Mouse (Mus musculus) neural tube, embryonic 10.5 days (tissue): ENCODE measurements around the gene Serp2.

Source experiments
- DNase-seq: peaks from one replicate; pipeline ENCODE4 v3.0.0-alpha.2; 2017; ENCODE audit warnings: low spot score; ENCODE audit errors: extremely low spot score

Serp2 gene

DNA sequence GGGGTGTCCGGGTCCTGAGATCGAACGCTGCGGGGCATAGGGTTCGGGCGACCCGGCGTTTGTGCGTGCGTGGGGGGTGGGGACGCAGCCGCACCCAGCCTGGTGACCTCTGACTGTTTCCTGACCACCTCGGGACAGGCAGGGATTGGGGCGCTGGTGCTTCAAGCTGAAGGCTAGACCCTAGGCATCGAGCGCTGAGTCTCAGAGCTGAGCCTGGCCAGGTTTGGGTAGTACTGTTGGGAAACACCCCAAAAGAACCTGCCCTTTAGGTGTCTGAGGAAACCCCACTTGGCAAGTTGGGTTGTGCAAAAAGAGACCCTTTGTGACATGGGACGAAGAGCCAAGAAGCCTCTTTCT lies at the start of gene Serp2:
Gene Serp2, minus strand, starts transcription at position 38 of the 357 bp plus-strand sequence.
- no peak for DNase-seq

DNA sequence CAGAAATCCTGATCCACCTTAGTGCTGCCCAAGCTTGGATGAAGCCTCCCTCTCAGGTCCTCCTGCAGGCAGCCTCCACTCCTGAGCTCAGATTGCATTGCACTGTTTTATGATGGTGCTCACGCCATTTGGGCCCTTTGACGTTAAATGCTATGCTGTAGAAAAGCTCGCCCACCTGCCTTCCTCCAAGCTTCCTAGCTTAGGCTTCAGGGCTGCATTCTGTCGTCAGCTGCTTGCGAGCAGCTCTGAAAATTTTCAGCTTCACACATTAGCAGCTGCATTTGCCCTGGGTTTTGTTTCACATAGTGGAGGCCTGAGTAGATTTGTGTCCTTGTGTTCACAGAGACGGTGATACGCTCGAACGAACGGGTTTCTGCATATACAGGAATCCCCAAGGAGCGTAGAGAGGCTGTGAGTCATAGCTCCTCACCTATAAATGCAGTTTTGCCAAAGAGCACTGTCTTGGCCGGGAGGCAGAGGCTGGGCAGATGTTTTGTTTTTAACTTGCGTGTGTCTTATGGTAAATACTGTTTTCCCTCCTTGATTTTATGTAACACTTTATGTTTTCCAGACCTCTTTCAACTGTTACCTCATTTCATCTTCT lies 49.3 kb upstream of the Serp2 start:
- DNase-seq, result no peak

DNA sequence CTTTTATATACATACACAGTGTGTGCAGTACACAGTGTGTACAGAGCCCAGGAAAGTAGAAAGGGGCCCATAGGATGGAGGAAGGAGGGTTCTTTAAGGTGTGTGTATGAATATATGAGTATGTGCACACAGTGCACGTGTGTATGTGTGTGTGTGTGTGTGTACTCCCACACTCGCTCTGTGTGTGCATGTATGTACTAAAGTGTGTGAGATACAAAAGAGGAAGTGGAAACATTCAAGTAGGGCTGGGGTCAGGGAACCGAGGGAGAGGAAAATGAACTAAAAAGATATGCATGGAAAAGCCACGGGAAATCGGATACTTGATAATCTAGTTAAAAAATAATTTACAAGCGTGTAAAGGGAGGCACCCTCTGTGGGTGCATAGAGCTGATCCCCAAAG lies 47.3 kb upstream of the Serp2 start:
- no peak for DNase-seq

DNA sequence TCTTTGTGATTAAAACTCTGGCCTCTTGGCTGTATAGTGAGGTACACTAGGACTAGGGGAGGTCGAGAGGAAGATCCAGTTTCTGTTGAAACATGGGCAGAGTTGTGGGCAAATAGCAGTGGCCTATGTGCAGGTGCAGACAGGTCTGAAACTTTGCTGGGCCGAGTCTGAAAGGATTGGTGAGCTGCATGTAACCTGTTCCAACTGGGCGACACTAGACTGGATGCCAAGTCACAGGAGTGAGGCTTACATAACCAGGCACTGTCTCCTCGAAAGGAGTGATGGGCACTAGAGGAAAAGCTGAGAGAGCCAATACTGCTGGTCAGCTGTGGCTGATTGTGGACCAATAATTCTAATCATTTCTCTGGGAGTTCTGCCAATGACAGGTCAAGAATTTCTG lies 45.0 kb upstream of the Serp2 start:
- DNase-seq, result no peak

DNA sequence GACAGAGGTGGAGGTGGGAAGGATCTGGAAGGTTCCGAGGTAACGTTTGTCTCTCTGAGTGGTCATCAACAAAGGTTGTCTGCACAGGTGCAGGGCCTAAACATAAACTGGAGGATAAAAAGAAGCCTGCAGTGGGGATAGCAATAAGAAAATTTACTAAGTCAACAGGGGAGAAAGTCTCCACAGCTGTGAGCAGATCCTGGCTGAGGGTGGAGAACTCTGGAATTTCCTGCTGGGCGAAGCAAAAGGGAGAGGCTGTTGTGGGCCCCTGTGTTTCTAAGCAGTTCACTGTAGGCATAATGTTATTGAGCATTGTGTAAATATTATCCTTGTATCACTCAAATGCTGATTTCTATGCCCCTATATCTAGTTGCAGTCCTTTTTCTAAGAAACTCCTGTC lies 43.7 kb upstream of the Serp2 start:
- no peak for DNase-seq

DNA sequence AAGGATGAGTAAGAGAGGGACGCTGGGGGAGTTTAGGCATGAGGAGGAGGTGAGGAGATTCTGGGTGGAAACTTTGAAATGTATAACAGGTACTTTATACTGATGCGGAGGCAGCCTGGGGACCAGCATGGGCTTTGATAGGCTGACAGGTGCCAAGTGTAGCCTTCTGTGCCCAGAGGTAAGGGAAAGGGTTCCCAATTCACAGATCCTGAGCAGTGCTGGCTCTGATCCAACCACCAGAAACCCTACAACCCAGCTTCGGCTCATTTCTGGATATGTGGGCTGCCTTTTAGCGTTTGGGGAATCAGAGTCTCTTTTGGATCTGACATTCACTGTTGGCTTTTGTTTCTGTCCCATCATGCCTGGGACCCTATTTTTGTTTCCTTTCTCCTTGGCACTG lies 43.0 kb upstream of the Serp2 start:
- no peak for DNase-seq

DNA sequence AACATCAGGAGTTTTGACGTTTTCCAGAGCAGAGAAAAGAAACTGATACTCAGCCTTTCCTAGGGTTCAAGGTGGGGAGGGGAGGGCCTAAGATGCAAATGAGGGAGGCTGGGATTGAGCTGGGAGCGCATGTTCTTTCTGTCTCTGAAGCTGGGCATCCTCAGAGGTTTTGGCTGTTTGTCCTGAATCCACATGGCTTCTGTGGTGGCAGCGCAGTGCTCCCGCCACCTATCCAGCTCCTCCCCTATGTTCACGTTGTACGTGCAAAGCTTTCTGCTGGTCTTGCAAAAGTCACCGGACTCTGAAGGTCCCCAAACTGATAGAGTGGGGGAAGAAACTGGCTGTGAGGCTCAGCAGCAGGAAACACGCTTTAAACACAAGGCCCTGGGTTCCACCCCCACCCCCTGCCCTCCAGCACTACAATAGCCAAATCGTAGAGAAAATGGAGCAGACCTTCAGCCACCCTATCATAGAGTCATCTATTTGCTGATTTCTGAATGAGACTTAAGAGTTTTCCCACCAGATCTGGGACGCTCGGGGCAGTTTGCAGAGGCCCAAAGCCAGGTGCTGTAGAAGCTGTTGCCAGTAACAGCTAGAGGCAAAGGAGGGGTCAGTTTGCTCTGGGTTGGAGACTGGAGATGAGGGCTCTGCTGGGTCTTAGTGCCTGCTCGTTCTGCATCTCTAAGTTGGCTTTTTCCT lies 42.0 kb upstream of the Serp2 start:
- peak; percentile 63 for DNase-seq

DNA sequence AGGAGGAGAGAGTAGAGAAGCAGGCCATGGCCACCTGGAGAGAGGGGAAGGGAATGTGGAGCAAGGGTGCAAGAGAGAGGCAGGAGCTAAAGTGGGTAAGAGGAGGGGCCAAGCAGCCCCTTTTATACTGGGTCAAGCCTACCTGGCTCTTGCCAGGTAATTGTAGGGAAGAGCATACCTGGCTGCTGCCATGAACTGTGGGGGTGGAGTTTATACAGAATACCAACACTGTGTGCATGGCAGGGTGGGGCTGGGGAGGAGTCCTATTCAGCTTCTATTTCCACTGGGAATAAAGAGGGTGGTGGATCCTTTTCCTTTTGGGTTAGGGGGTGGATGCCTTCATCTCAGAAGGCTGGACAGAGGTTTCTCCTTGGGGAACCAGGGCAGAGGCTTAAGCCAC lies 41.1 kb upstream of the Serp2 start:
- DNase-seq, result no peak

DNA sequence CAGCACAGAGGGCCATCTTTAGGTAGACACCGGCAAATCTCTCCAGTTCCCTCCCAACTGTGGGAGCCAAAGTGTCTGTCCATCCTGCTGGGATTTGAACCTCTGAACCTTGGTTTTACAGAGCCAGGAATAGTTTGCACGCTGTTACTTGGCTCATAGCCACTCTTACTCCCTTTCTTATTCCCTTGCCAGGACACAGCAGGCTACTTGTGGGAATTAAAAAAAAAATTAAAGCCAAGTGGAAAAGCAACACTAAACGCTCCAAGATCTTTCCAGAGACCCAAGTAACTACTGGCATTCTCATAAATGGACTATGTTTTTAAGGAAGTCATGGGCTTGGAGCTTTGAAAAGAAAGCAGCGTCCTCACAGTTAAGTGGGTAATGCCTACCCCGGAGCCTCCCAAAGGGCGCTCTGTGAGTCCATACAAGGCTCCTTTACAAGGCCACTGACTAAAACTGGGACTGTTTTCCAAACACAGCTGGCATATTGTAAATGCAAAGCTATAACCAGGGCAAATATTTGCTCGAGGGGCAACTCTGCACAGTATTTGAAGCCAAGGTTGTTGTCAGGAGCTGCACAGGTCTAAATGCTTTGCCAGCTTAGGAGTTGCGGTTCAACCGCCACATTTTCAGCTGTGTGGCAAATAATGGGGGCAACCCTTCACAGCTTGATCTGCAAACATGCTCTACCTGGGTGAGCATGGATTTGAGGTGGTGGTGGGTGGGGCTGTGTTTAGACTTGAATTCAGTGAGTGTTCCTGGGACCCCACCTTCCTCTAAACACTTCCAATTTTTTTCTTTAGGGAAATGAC lies 38.6 kb upstream of the Serp2 start:
- DNase-seq, result no peak

DNA sequence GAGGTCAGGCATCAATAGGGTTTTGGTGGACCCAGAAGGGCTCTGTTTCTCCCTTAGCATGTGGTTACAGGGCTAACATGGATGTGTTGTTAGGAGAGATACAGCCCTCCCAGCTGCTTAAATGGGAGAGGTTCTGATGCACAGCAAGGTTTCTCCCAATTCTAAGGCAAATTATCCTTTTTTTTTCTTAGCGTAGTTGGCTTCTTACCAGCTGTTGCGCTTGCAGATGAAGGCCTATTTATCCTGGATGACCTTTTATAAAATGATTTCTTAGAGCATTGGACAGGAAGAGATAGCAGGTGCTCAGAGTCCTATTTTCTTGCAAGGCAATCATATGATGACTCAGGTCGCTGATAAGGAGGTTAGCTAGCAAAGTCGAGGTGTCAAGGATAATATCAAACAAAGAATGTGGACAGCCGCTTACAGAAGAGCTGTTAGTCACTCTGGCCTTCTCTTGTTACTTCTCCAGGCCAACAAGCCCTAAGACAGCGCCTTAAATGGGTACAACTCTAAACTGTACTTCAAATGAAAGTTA lies 37.7 kb upstream of the Serp2 start:
- DNase-seq, result no peak

DNA sequence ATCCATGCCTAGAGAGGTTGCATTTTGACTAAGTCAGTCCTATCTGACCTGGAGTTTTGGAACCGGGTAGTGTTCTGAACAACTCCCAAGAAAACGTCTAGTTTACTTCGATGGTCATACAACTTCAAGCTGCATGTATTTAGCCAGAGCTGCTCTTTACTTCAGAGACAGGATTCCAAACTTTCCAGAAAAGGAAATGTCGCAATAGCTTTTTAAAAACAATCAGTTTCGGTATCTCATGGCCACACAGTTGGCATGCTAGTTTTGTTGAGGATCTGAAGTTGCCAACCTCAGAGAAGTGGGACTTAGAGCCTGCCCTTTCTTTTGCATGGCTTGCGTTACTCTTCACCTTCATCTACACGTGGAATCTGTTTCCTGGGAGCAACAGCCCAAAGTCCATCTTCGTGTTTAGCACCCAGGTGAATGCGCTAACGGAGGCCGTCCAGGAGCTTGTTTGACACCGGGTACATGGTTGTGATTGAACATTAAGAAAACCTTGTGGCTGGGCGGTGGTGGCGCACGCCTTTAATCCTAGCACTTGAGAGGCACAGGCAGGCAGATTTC lies 37.0 kb upstream of the Serp2 start:
- no peak for DNase-seq

DNA sequence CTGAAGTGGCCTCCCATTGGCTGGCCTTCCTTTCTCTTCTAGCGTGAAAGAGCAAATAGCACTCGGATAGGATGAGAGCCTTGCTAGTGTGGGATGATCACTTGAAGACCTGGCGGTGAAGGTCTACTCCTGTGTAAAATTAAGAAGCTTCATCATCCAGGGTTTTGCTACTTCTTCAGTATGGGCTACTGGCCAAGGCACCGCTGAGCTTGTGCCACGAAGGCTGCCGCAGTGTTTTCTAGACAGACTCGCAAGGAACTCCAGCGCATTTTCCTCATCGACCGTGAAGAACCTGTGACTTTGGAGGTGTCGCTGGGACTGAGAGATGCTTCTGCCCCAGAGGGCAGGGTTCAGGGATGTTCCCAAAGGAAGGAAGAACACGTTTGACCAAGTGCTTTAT lies 36.0 kb upstream of the Serp2 start:
- DNase-seq, result no peak

DNA sequence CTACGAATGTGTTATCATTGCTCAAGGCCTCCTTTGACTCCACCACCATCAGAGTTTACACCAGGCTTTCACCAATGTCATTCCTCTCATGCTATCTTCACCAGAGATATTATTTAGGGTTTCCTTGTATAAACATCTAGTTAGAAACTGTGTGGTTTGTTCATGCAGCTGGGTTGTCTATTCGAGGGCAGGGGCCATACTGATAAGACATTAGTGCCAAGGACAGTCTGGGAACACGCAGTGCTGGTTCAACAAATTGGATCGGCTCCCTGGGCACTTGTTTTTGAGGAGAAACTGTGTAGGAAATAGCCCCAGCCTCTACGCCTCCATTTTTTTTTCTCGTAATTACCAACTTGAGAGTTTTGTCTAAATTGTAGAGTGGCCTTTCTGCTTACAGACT lies 35.4 kb upstream of the Serp2 start:
- no peak for DNase-seq

DNA sequence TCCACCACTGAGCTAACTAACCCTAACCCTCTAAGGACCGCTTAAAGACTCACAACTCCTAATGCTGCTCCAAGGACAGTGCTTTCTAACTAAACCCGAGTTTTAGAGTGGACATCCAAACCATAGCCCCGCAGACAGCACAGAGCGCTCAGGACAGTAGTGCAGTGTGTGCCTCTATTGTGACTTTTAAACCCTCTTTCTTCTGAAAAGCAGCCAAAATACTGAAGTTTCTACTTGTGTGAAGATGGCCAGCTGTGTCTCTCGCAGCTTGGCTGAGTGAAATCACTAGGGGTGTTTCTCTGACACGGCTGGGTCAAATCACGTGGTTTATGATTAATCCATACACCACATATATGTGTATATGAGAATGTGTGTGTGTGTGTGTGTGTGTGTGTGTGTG lies 33.4 kb upstream of the Serp2 start:
- no peak for DNase-seq

DNA sequence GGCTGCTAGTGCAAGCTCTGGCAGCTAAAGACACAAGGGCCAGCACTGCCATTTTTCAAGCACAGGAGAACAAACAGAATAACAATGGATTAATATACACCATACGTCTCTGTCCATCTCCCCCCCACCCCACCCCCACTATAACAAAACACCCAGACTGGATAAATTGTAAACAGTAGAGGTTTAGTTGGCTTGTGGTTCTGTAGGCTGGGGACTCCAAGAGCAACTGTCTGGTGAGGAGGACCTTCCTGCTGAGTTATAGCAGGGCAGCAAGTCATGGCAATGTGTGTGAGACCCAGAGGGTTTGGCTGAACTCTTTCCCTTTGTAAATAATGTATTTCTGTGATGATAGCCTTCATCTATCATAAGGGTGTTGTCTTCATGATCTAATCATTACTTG lies 33.0 kb upstream of the Serp2 start:
- DNase-seq, result no peak

DNA sequence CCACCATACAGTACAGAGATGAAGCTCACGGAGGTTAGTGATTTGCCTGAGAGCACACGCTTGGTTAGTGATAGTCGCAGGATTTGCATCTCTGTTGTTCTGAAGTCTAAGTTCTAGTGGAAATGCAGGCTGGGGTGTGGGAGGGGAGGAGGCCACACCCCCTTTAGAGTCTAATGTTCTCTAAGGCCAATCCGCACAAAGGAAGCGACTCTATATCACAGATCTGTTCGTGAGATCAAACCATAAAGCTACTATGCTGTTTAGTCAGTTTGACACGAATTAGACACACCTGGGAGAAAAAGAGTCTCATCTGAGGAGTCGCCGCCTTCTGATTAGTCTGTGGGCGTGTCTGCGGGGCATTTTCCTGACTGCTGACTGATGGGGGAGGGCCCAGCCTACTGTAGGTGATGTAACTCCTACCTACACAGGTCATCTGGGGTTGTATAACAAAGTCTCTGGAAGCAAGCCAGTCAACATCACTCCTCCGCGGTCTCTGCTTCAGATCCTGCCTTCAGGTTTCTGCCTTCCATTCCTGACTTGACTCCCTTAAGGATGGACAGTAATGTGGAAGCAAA lies 29.2 kb upstream of the Serp2 start:
- DNase-seq, result no peak

DNA sequence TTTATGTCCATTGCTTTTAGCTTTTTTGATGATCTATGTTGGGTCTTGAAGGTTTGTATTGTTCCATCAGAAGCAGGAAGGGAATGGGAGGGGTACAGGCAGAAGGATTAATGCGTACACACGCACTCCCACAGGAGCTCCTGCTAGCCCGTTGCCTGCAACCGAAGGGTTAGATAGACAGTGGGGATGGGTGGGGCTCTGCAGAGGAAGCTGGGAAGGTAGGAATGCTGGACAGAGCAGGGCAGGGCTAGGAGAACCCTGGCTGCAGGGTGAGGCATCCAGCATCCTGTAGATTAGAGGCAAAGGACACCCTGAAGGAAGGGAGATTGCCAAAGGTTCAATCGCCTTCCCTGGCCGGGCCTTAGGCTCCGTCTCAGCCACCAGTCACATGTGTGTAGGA lies 27.3 kb upstream of the Serp2 start:
- DNase-seq, result no peak

DNA sequence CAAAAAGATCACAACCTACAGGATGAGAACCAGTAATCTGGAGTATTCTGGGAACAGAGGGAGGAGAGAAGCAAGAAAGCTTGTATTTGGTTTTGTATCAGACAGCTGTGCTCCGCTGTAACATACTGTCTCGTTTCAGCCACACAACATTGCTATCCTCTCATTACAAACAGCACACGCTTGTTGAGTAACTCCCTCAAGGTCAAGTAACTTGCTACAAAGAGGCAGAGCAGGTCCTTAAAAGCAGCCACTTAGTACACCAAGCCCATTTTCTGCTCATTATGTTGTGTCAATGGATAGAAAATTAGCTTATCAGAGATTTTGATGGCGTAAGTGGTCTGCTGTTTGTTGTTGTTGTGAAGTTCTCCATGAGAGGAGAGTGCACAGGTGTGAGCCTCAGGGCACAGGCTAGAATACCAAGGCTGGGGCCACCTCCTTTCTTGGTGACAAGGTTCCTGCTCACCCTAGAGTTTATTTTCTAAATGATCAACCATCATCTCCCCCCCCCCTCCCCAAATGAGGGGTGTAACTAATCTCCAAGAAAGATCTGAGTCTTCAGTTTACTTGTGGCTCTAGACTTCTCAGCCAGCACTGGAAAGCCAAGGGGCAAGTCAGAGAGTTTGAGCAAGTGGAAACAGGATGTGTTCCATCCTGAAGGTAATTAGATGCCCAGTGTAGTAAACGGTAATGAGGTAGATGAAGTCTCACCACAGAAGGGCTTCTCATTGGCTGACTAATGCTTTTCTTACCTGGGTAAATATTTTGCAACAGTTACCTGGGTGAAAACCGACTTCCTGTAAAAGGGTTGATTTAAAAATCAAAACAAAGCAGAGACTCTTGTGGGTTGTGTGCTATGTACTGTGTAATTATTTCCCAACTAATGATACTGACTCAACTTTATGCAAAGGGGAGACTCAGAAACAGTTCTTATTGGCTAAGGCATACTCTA lies 25.6 kb upstream of the Serp2 start:
- no peak for DNase-seq

DNA sequence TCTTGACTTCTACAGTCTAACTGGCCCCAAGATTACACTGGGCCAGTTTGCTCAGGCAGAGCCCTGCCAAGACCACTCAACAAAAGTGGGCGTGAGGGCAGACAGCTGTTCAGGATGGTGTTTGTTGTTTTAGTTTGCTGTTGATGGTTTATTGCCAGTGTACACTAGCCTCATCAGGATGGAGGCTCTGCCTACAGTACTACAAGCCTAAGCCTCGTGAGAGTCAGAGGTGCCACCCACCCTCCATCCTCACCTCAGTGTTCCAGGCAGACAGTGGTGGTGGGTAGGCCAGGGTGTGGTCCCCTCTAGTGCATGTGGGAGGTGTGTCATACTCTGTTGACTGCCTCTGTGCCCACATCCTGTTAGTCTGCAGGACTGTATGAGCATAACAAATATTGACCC lies 23.0 kb upstream of the Serp2 start:
- DNase-seq, result no peak

DNA sequence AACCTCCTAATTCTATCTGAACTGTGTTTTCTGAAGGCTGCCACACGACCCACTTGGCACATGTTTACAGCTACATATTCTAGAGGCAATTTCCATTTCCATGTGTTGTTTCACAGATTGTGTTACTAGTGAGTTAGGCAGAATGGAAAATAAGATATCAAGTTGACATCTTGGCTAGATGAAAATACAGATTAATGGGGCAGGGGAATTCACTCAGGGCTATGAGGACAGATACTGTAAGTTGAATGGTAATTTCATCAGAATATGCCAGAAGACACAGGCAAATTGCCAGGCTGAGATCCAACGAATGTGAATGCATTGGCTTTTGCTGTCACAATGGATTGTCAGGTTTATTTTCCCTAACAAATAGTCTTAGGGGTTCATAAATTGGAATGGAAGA lies 21.2 kb upstream of the Serp2 start:
- no peak for DNase-seq

DNA sequence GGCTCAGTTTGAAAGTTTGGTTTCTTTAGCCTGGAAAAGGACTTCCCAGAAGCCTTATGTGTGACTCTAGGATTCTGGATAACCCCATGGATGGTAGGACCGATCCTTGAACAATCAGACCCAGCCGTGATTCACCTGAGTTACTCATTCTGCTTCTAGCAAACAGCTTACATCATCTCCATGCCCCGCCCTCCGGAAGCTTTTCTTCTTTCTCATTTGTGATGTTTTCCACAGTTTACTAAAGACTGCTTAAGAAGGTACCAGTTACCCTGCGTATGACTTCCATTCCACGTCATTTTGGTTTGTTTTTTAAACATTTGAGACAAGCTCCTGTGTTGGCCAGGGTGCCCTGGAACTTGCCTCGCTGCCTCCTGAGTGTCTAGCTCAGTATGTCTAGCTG lies 13.6 kb upstream of the Serp2 start:
- DNase-seq, result no peak
